Mouse (Mus musculus) induced T-regulatory cell, adult 2 months (primary cell): Measurements from ENCODE around the gene Tmem87b.

ENCODE experiments used
- DNase-seq: peaks from one replicate; pipeline ENCODE4 v3.0.0-alpha.2; 2012; ENCODE audit warnings: low read depth

Tmem87b gene

GRCm38 (mm10) chr2:128818956-128819643, 1.2 kb downstream of the Tmem87b start:
- peak; percentile 49 for DNase-seq

DNA sequence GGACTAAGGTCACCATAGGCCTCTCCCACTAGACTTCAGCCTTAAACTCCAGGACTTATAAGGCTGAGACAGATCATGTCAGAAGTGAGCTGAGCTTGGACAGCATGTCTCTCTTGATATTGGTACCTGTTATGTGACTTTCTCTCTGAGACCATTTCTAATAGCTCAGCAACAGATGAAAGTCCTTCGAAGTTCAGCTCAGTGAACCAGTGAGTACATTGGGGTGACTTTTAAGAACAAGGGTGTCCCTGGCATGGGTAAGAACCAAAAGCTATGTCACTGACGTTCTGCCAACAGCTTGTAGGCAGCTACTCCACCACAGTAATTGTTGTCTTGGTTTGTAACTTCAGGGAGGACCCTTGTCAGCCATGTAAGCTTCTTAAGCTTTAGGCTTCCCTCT, 2.7 kb downstream of the Tmem87b start:
- no peak for DNase-seq

GRCm38 (mm10) chr2:128823893-128824292, 6.0 kb downstream of the Tmem87b start:
- no peak for DNase-seq

DNA sequence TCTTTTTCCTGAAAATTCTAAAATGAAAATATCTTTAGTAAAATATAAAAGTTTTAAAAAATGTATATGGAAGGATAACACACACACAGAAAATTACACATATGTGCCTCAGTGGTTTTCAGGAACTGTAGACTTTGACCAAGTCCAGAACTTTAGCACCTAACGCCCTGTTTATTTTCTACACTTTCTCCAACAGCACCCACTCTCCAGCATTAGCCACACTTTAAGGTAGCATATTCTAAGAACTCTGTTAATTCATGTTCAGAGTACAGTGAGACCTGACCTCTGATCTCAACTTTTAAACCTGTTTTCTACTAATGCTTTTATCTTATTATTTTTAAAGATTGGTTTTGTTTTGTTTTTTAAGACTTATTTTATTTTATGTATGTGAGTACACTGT, 9.9 kb downstream of the Tmem87b start:
- no peak for DNase-seq

DNA sequence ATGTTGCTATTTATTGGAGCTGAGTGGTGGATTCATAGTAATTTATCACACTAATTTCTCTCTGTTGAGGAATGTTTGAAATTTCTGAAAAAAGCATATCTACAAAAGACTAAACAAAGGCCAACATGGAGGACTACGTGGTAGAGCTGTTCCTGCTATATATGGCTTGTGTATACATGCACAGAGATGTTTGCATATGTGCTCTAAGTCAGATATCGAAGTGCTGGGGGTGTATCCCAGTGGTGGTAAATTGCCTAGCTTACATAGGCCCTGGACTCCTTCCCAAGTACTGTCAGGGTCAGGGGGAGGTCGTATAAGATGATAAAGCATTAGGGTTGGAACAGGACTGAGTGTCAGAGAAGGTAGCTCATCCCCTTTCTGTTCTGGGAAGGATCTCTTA, 14.7 kb downstream of the Tmem87b start:
- DNase-seq, result no peak

GRCm38 (mm10) chr2:128833035-128833434, 15.1 kb downstream of the Tmem87b start:
- no peak for DNase-seq

DNA sequence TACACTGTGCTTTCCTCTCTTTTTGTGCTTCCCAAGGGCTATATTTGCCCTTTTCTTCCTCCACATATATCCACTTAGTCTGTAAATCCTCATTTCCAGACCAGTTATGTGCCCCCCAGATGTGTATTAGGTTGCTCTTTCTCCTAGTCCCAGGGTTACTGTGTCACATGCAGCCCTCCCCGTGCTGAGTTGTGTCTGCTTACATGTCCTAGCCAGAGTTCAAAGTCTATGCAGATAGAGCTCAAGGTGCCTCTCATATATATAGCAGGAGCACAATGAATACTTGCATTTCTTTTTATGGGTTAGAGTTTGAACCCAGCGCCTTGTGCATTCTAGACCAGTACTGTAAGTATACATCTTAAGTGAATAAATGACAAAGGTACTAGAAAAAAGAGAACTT, 15.5 kb downstream of the Tmem87b start:
- no peak for DNase-seq

GRCm38 (mm10) chr2:128837531-128837930, 19.6 kb downstream of the Tmem87b start:
- no peak for DNase-seq

DNA sequence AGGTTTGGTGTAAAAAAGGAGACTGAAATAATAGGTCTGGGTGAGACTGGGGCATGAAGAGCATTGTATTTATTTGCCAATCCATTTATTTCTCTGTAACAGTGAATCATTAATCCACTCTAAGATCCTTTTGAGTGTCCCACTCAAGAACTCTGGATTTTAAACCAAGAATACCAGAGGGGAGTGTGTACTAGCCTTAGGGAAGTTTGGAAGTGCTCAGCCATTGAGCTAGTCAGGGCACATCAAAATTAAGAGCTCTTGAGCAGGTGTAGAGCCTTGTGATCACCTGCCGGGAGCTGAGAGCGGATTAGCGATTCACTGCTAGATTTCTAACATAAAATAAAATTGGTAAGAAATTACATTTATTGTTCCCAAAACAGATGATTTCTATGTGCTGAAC, 20.7 kb downstream of the Tmem87b start:
- DNase-seq, result no peak

DNA sequence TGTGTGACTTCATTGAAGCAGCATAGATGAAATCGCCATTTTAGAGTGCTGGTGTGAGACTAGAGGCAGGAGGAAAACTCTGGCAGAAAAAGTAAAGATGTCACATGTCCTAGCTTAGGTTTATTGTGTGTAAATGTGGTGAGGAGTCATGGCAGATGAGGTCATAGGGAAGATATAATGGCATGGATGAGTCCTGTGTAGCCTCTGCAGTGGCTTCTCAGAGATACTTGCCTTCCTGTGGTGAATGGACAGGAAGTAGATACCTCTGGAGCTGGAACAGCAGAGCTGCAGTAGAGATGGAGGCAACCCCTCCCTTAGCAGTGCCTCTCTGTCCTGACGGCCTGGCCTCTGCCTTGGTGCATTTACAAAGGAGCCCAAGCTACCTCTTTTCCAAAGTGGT, 21.6 kb downstream of the Tmem87b start:
- no peak for DNase-seq

GRCm38 (mm10) chr2:128842437-128842836, 24.5 kb downstream of the Tmem87b start:
- no peak for DNase-seq

DNA sequence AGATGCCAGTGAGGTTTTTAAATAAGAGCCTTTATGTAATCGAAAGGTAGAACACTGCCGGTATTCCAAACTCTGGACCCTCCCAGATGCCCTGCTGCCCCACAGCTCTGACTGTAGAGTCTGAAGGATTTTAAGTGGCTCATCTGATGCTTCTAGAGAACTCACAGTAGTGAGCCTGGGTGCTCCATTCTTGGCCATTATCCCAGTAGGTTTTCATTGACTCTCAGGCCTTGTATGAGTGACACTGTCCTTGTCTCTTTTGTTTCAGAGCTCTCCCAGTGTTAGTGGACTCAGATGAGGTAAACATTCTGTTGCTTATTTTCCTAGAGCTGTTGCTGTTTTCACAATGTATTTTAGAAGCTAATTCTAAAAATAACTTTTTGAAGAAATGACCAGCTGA, 32.1 kb downstream of the Tmem87b start:
- DNase-seq, result no peak

DNA sequence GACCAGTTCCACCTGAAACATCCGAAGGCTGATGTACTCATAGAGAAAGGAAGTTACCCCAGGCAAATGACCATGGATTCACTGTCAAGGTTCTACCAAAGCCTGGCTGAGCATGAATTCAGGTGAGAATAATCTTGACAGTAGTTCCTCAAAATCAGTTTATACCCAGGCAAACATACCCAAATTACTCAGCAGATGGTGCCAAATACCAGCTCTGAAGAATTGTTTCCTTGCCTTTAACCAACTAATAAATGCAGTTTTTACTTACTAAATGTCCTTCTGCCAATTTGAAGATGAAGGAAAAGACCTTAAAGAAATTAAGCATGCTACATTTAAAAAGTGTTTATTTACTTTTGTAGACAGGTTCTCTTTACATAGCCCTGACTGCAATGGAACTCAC, 38.8 kb downstream of the Tmem87b start:
- DNase-seq, result no peak

DNA sequence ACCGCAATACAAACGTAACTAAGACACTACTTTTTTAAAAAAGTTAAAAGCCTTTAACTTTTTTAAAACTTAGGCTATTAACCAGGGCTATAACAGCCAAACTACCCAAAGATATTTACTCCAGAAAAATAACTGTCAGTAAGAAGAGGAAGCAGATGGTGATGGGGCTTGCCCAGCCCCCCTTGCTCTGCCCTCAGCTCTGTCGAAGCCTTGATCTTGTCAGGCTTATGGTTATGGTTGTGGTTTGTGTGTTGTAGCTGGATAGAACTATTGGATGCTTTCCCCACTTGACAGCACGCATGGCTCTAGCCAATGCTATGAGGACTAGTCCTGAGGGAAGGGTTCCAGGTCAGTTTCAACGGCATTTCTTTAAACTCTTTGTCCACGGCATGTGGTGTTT, 41.0 kb downstream of the Tmem87b start:
- no peak for DNase-seq

DNA sequence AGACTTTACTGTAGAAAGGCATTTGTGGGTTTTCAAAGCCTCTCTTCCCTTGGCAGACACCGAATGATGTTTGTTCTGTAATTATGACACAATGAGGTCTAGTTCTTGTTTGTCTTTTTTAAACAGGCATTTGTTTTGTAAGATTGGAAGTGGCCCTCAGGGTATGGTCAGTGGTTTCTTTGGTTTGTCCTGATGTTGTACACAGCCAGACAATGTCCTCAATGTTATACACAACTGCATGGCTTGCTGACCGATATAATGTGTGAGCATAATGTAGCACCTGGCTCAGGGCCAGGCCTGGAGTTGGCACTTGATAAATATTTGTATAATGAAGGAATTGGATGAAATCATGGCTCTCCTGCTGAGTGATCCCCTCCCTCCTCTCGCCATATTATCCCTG, 41.9 kb downstream of the Tmem87b start:
- DNase-seq, result no peak

GRCm38 (mm10) chr2:128862636-128863035, 44.7 kb downstream of the Tmem87b start, which contains the start of gene Fbln7:
Gene Fbln7 (plus strand): TSS chr2:128862981.
- no peak for DNase-seq

DNA sequence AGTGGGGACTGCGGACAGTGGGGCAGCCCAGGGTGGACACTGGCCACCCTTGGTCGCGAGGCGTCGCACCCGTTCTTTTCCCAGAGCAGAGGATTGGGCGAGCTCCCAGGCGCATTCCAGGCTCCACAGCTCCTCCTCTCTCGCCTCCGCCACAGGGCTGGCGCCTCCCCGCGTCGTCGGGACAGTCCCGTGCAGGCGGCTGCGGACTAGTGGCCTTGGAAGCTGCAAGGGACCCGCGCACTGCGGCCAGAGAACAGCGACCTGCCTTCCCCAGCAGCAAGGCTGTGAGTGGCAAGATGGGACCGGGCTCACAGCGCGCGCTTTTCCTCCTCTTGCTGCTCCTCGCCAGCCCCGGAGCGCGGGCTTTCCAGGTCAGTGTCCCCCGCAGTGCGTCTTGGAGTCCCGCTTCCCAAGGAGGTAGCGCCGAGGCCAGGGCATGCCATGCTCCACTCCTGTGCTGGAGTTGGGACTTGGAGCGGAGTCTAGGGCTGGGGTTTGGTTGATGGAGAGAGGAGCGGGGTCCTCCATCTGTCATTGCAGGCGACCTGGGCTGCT, 45.9 kb downstream of the Tmem87b start:
- no peak for DNase-seq

DNA sequence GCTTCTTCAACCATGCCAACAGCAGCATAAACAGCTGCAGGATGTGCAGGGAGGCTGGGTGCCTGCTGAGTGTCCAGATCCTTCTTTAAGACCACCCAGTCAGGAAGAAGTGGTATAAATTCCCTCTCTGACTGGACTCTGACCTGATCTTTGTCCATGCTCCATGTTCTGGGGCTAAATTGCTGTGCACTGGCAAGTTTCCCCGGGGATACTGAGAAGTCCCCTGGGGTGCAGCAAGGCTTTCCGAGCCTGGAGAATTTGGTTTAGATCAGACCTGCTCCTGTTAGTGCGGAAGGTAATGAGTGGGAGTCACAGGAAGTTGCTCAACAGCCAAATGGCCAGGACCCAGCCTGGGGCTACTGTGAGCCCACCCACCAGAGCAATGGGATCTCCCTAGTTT, 47.1 kb downstream of the Tmem87b start:
- no peak for DNase-seq

GRCm38 (mm10) chr2:128871656-128872055, 53.7 kb downstream of the Tmem87b start:
- no peak for DNase-seq

DNA sequence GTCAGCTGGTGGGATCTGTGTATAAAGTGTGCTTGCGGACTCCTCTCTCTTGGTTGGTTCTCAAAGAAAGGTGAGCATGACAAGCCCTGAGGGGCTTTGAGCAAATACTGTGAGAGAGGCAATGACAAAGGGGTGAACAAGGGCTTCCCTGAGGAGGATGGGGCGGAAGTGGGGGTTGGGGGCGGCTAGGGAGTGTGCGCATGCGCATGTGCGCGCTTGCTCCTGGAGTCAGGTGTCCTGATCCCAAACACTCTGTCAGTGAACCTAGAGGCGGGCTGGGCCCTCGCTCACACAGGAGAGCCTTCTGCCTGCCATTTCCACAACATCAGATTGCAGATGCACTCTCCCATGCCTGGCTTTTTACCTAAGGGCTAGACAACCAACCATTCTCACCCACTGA, 54.3 kb downstream of the Tmem87b start:
- no peak for DNase-seq

DNA sequence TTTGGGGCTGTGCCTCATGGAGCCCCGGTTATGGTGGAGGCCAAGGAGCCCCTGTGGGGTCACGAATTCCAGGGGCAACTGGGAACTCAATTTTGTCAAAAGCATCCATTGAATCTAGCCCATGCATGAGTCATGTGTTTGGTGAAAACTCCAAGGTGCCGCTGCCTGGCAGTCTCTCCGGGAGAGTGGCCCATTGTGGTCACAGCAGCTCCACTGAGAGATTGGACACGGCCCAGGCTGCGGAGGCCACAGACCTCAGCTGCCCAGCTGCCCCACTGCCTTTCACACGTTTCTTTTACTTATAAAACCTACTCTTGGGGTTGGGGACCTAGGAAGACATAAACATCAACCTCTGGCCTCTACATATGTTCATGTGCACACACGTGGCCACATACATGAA, 57.6 kb downstream of the Tmem87b start:
- DNase-seq, result no peak

GRCm38 (mm10) chr2:128881236-128881635, 63.3 kb downstream of the Tmem87b start:
- DNase-seq, result peak; percentile 42

- no peak for DNase-seq
These were observed 67.4 kb downstream of the Tmem87b start for GRCm38 (mm10) chr2:128885225-128885811.
